Mouse (Mus musculus) 3T3-L1 (cell line): ENCODE results near the gene Kcnc2.
"Not testable (repeated sequence)": the region's sequence is repeated elsewhere in the genome, so short reads cannot be mapped to it uniquely, and the experiment has no call there.

Source experiments
- DNase-seq: peaks from one replicate; pipeline ENCODE4 v3.0.0-alpha.2; 2015; ENCODE audit warnings: low read depth, low spot score

The Kcnc2 gene

GRCm38 (mm10) chr10:112270887-112271802 lies at the start of gene Kcnc2:
TSS of gene Kcnc2 (plus strand) at chr10:112271121.
- DNase-seq, result no peak

GRCm38 (mm10) chr10:112227073-112227472 lies 43.8 kb upstream of the Kcnc2 start:
- no peak for DNase-seq

- not testable (repeated sequence) for DNase-seq
These were observed 41.7 kb upstream of the Kcnc2 start for GRCm38 (mm10) chr10:112229091-112229843.

GRCm38 (mm10) chr10:112232733-112233132 lies 38.2 kb upstream of the Kcnc2 start:
- DNase-seq, result not testable (repeated sequence)

- not testable (repeated sequence) for DNase-seq
These were observed 35.5 kb upstream of the Kcnc2 start for GRCm38 (mm10) chr10:112235396-112235940.

- no peak for DNase-seq
These were observed 22.6 kb upstream of the Kcnc2 start for GRCm38 (mm10) chr10:112248273-112248672.

- DNase-seq, result no peak
These were observed 7.5 kb upstream of the Kcnc2 start for GRCm38 (mm10) chr10:112263467-112263866.

- no peak for DNase-seq
These were observed 1.4 kb upstream of the Kcnc2 start for GRCm38 (mm10) chr10:112269481-112269880.

- no peak for DNase-seq
These were observed 761 bp upstream of the Kcnc2 start for GRCm38 (mm10) chr10:112269939-112270781.

GRCm38 (mm10) chr10:112271803-112272165 lies 863 bp downstream of the Kcnc2 start:
- no peak for DNase-seq

- DNase-seq, result no peak
These were observed 1.2 kb downstream of the Kcnc2 start for GRCm38 (mm10) chr10:112272171-112272570.

- DNase-seq, result no peak
These were observed 7.1 kb downstream of the Kcnc2 start for GRCm38 (mm10) chr10:112277996-112278395.

GRCm38 (mm10) chr10:112315136-112315535 lies 44.2 kb downstream of the Kcnc2 start:
- DNase-seq, result peak; percentile 51

GRCm38 (mm10) chr10:112317783-112318182 lies 46.9 kb downstream of the Kcnc2 start:
- DNase-seq, result no peak

- DNase-seq, result no peak
These were observed 86.9 kb downstream of the Kcnc2 start for GRCm38 (mm10) chr10:112357669-112358362.

GRCm38 (mm10) chr10:112358363-112358704 lies 87.4 kb downstream of the Kcnc2 start:
- DNase-seq, result no peak

- DNase-seq, result no peak
These were observed 89.8 kb downstream of the Kcnc2 start for GRCm38 (mm10) chr10:112360704-112361103.

GRCm38 (mm10) chr10:112368369-112368768 lies 97.4 kb downstream of the Kcnc2 start:
- DNase-seq, result peak; percentile 48

- no peak for DNase-seq
These were observed 106.2 kb downstream of the Kcnc2 start for GRCm38 (mm10) chr10:112377163-112377562.

GRCm38 (mm10) chr10:112378465-112378864 lies 107.5 kb downstream of the Kcnc2 start:
- peak; percentile 79 for DNase-seq

- DNase-seq, result no peak
These were observed 109.7 kb downstream of the Kcnc2 start for GRCm38 (mm10) chr10:112380590-112380989.
